Comparison of ENCODE assay signal across 11 mouse cellular contexts in genomic region chr4:97859431-97859830, GRCm38 (mm10).
DNase-seq lines count a peak whose midpoint lies in the region; ATAC-seq and TF ChIP-seq lines count a peak whose summit lies in the region.
"Had no signal": no experiment of that assay in that cellular context is flagged by ENCODE, and none has a peak within 500 bp of the region (broad histone marks: within the 10 kb centered on the region; RNA-seq: fewer than 3 reads in every experiment).

No protein-coding gene starts in this region.

- no peak overlapping the region for H3K9ac ChIP-seq in lung, postnatal 0 days (replicated peaks; ENCODE audit: low read depth)

- H3K9me3 ChIP-seq in heart, embryonic 10.5 days = no peaks in the 10 kb centered on the region
- no peaks in the 10 kb centered on the region for H3K9me3 ChIP-seq in lung, postnatal 0 days (ENCODE audit: low read length)

- H3K4me1 ChIP-seq in heart, embryonic 10.5 days = peaks cover 30% of the 10 kb centered on the region
- H3K4me1 ChIP-seq in lung, postnatal 0 days (ENCODE audit: insufficient read depth, low read depth, low read length) = peaks cover 8% of the 10 kb centered on the region; the same call in 1 of the 2 replicates

- TF ChIP-seq EP300 in lung, postnatal 0 days (IDR thresholded peaks at IDR 0.05) = no peak

- no peak for TF ChIP-seq CTCF in lung, postnatal 0 days (IDR thresholded peaks at IDR 0.05)
- TF ChIP-seq CTCF in gastrocnemius, adult 2 months (IDR thresholded peaks at IDR 0.05) = no peak

- no peaks in the 10 kb centered on the region for H3K36me3 ChIP-seq in heart, embryonic 10.5 days
- no peaks in the 10 kb centered on the region for H3K36me3 ChIP-seq in lung, postnatal 0 days (ENCODE audit: insufficient read depth, low read length)

- no peak overlapping the region for H3K4me2 ChIP-seq in lung, postnatal 0 days (replicated peaks; ENCODE audit: low read depth, low read length)

- intact Hi-C loops in gastrocnemius, adult 2 months (cut with DNase I) = no loop called here

- H3K27ac ChIP-seq in heart, embryonic 10.5 days = no peak overlapping the region
- H3K27ac ChIP-seq in lung, postnatal 0 days (ENCODE audit: low read length) = no peak overlapping the region
- peak overlapping the region; percentile 85 for H3K27ac ChIP-seq in gastrocnemius, adult 2 months

- 70% methylated on average over 4 of the region's 4 CpGs for WGBS in heart, embryonic 10.5 days
- WGBS in lung, postnatal 0 days = 57% methylated on average over 4 of the region's 4 CpGs

- no peaks in the 10 kb centered on the region for H3K27me3 ChIP-seq in heart, embryonic 10.5 days (ENCODE audit: insufficient read depth, poor library complexity, severe bottlenecking)
- no peaks in the 10 kb centered on the region for H3K27me3 ChIP-seq in lung, postnatal 0 days (replicated peaks; ENCODE audit: insufficient read depth, low read length)

- H3K4me3 ChIP-seq in heart, embryonic 10.5 days = no peak overlapping the region
- H3K4me3 ChIP-seq in lung, postnatal 0 days (ENCODE audit: low read depth, low read length) = no peak overlapping the region
- no peak overlapping the region for H3K4me3 ChIP-seq in gastrocnemius, adult 2 months

- DNase-seq in heart, adult 11 months = peak; percentile 95
- no peak for DNase-seq in heart, embryonic 10.5 days (ENCODE audit: low spot score)
- DNase-seq in lung, postnatal 0 days (ENCODE audit: low spot score) = peak; percentile 12
- no peak for DNase-seq in lung, postnatal 14 days
- peak; percentile 88 for DNase-seq in gastrocnemius, adult 2 months
- DNase-seq in skeletal muscle tissue, adult 2 months (ENCODE audit: low read depth, low spot score) = peak; percentile 75
- no peak for DNase-seq in right cerebral cortex, postnatal 36 days (ENCODE audit: low spot score in 2 of 2)
- DNase-seq: kidney, adult 8-10 months; layer of hippocampus, adult 9-11 months; liver; retina, postnatal 1 day had no signal

- ATAC-seq in lung, postnatal 0 days = no peak

Comparison
In these comparisons a context has a peak if more than half of its experiments do, and no peak if none do; other contexts are left out.
1. DNase-seq: peak in heart, adult 11 months (single experiment), lung, postnatal 0 days (single experiment), gastrocnemius, adult 2 months (single experiment) and skeletal muscle tissue, adult 2 months (single experiment); none in heart, embryonic 10.5 days (single experiment), lung, postnatal 14 days (single experiment) and right cerebral cortex, postnatal 36 days (0 of 2).